Mouse (Mus musculus): Measurements from ENCODE around the gene Arntl.

DNA sequence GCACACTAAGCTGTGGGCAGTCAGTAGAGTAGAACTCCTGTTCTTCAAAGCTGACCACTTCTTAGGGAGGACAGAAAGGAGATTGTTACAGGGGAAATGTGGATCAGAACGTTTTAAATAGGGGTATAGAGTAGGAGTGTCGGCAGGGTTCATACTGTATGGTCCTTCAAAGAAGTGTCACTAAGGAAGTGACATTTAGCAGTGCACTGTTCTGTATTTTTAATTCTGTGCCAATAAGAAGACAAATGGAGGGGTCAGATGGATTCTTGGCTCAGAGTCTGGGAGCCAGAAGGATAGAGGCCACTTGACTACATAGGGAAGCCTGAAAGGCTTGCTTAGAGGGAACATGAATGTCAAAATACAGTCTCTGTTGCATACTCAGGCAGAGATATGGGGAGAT is 70.0 kb downstream of the Arntl start:
- TF ChIP-seq CTCF (IDR thresholded peaks at IDR 0.05; ENCODE audit: low read depth, low read length): no peak
- no peak for TF ChIP-seq POLR2AphosphoS5 (IDR thresholded peaks at IDR 0.05; ENCODE audit: insufficient replicate concordance, low read depth, low read length)
- no peak for TF ChIP-seq TAL1 (conservative IDR thresholded peaks at IDR 0.05; ENCODE audit: low read depth, low read length)
- TF ChIP-seq GATA2 (IDR thresholded peaks at IDR 0.05; ENCODE audit: borderline replicate concordance, low read depth, low read length): no peak

Data from G1E (cell line).